Mouse (Mus musculus): ENCODE results near the gene Iscu. TPM values are rescaled to one million over a fixed set of nuclear protein-coding genes. Genes with fewer than 3 reads are reported as not detected.

Iscu gene
- total RNA-seq (2015; ENCODE audit: low replicate concordance), result 54.9 and 75.3 TPM in 2 replicates
- 36.4 and 52.0 TPM in 2 replicates for total RNA-seq (2017; ENCODE audit: low replicate concordance)

DNA sequence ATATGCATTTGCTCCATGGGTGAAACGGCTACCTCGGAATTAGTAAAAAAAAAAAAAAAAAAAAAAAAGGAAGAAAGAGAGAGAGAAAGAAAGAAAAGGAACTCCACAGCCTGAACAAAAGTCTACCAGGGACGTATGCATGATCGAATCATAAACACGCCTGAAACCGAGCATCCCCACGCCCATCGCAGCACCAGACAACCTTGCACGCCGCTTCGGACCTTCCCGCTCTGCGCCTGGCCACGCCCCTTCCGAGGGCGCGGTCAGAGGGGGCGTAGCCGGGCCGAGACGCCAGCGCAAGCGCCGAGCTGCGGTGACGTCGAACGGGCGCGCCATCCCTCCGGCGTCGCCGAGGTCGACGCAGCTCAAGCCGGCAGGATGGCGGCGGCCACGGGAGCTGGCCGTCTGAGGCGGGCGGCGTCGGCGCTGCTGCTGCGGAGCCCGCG is at the start of gene Iscu, which contains the start of gene Sart3:
Iscu (plus strand) TSS at position 299 of the 446 bp plus-strand sequence.
Sart3 (minus strand) TSS at position 61 of the 446 bp plus-strand sequence.
- ATAC-seq (replicated peaks; ENCODE audit: low FRiP score, poor library complexity, severe bottlenecking), result peak; percentile 80

DNA sequence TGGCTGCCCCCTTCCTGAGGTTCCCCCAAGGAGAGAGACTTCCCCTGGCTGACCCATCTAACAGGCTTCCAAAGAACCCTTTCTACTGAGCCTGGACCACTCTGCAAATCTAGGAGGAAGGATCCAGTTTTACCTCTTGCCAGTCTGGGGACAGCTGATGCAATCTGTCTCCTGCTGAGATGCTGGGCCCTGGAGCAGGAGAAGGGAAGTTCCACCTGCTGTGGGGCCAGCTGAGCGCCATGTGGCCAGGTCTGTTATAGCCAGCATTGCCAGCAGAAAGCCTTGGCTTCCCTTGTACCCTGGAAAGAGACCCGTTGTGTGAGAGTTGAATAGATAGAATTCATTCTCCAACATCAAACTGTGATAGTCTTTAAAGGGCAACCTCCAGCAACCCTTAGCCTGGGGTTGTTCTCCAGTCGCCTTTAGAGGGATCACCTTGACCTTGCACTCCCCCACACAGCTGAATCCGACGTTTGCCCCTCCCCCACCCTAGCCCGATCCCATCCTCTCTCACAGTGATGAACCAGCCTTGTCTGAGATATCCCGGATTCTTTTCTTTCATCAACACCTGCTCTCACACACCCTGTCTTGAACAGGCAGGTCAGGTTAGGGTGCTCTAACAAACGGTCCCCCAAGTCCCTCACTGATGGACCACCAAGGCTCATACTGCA is 48.8 kb upstream of the Iscu start:
- ATAC-seq (replicated peaks; ENCODE audit: low FRiP score, poor library complexity, severe bottlenecking), result no peak

DNA sequence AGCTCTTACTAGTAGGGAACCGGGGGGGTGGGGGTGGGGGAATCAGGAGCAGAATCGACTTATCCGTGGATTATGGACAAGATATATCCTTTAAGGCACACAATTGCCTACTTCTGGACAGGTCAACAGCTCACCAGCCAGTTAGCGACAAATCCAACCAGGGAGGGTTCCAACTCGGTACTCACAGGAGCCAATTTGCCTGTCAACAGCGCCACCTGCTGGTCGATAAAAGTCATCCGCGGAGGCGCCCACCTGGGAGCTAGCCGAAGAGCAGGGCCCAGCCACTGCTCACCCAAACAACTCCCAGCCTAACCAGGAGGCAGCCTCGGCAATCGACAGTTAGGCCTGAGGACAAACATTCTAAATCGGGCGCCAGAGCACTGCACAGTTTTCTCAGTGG is 48.1 kb upstream of the Iscu start, which contains the start of gene 1700069L16Rik:
1700069L16Rik (minus strand) TSS at position 327 of the 400 bp plus-strand sequence.
- peak; percentile 70 for ATAC-seq (replicated peaks; ENCODE audit: low FRiP score, poor library complexity, severe bottlenecking)

DNA sequence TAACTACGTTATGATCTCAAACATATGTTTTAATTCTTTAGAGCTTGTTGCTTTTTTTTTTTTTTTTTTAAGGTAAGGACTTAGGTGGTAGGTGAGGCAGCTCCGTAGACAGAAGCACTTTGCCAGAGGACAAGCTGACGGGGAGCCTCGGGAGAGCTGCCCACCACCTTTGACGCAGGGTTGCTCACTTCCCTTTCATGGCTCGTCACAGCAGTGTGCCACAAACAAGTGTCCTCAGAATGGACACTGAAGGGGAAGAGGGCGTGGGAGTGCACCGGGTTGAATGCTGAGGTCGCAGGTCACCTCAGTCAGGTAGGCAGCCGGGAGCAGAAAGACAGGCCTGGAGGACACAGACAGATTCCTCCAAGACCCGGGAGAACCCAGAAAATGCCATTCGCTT is 47.1 kb upstream of the Iscu start:
- no peak for ATAC-seq (replicated peaks; ENCODE audit: low FRiP score, poor library complexity, severe bottlenecking)

DNA sequence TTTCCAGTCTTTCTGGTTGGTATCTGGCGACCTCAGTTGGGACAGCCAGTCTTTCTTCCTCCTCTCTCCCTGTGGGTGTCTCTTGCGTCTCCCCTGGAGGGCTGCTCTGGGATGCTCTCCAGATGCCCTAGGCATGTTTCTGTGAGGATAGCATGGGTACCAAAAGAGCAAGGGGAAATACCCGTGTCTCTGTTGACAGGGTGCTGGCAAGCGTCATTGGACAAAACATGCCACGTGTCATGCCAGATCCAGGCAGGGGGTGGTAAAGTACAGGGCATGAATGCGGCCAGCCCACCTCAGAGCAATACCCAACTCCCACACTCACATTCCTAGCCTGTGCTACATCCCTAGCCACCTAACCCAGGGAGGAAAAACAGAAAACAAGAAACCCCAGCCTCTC is 45.9 kb upstream of the Iscu start:
- ATAC-seq (replicated peaks; ENCODE audit: low FRiP score, poor library complexity, severe bottlenecking), result no peak

DNA sequence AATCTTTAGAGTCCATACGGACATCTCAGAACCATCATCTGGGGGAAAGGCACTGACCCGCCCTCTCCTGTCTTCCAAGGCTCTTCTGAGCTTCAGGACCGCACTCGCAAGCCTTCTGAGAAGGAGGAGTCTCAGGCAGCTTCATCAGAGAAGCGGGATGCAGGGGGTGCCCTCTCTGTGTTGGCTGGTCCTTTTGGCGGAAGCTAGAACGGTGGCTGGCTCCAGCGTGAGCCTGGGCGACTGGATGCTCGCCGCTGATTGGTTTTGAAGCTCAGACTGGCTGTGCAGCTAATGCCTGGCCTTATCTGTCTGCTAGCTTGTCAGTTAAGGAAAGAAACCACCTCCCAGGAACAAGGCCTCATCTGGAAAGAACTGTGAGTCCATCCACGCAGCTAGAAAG is 45.3 kb upstream of the Iscu start:
- ATAC-seq (replicated peaks; ENCODE audit: low FRiP score, poor library complexity, severe bottlenecking), result no peak

DNA sequence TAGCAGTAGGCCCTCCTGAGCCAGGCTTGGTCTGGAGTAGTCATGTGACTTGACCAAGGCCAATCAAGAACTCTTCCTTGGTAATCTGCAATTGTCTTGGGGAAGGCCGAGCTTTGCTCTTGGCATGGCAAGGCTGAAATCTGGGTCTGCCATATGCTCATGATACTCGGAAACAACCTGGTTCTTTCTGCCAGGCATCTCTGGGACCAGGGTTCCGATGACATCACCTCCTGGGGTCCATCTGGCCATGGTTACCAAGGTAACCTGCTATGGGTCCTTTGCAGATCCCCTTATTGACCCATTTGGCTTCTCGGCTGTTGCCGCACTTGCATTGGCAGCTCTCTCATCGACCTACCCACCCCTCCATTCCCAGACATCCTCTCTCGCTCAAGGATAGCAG is 44.5 kb upstream of the Iscu start:
- ATAC-seq (replicated peaks; ENCODE audit: low FRiP score, poor library complexity, severe bottlenecking), result no peak

DNA sequence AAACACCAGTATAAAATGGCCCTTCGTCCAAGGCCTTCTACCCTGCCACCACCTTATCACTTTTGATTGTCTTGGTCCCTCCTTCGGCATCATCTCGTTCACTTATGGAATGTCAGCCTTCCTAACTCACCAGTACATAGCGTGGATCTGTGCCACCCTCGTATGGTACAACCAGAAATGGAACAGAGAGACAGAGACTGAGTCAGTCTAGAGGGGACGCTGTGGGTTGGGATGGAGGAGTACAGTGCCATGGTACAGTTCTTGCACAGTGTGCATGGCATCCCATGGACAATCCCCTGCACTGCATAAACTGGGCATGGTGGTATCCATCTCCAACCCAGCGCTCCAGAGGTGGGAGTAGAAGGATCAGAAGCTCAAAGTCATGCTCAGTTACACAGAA is 43.9 kb upstream of the Iscu start:
- no peak for ATAC-seq (replicated peaks; ENCODE audit: low FRiP score, poor library complexity, severe bottlenecking)

DNA sequence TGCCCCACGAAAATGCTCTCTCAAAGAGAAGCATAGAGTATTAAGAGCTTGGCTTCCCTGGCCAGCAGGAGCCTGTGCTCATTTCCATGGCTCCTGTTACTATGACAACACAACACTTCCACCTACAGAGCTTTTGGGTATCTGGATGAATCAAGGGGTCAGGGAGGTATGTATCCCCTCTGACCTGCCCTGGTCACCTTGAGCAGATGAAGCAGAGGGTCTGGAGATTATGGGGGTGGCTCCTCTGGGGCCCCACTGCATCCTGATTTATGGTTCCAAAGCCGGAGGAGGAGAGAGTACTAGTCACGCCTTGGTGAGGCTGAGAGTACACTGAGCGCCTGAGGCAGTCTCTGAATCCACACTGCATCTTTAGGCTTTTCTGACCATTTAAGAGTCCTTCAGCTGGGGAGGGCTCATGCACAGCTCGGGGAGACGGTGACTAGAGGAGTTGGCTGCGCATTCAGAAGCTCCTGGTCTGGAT is 41.9 kb upstream of the Iscu start:
- no peak for ATAC-seq (replicated peaks; ENCODE audit: low FRiP score, poor library complexity, severe bottlenecking)

DNA sequence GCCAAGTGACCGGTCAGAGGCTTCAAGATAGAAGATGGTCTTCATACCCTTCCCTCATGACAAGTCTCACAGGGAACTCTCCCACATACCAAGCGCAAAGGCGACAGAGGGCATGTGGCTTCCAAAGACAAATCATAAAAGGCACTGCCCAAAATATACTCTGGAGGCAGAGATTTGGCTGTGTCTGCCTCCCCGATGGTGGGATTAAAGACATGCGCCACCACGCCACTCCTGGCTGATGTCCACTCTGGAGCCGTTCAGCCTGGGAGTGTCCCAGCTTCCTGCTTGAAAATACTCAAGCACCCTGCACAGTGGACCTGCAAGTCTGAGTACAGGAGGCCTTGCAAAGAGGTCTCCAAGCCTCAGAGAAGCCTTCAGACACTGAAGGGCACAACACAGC is 41.4 kb upstream of the Iscu start:
- no peak for ATAC-seq (replicated peaks; ENCODE audit: low FRiP score, poor library complexity, severe bottlenecking)

DNA sequence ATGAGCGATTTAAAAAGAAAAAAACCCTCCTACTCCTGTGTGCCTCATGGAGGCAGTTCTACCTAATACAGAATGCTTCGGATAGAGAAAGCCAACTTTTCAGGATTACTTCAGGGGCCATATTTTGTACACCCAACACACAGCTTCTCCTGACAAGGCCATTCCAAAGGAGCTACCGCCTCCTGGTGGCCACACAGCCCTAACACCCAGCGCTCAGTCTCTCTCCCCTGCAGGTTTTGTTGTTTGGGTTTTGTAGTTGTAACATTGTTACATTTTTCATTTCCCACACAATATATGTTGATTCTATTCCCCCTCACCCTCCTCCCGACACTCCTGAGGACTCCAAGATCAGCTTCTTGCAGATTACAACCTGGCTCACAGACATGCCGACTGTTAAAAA is 40.4 kb upstream of the Iscu start:
- ATAC-seq (replicated peaks; ENCODE audit: low FRiP score, poor library complexity, severe bottlenecking), result no peak

DNA sequence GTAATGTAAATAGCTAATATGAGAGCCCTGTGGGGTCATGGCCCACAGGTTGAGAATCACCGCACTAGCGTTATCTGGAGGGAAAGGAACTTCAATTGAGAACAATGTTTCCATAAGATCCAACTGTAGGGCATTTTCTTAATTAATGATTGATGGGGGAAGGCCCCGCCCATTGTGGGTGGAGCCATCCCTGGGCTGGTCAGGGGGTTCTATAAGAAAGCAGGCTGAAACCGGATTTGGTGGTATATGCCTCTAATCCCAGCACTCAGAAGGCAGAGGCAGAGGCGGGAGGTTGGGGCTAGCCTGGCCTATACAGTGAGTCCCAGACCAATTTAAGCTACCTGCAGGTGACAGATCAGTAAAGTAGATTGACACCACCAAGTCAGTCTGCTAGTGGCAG is 38.2 kb upstream of the Iscu start:
- no peak for ATAC-seq (replicated peaks; ENCODE audit: low FRiP score, poor library complexity, severe bottlenecking)

DNA sequence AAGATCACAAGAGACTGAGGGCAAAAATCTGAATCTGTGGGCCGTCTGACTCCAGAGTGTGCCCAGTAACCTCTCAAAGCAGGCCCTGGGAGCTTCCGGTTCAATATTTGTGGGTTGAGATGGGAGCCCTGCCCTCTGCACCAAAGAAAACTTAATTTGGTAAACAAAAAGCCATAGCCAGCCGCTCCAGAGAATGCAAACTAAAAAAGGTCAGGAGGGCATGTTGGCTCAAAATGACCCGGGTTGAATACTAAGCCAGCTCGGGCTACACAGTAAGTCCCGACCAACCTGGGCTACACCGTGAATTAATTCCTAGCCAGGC is 37.6 kb upstream of the Iscu start:
- no peak for ATAC-seq (replicated peaks; ENCODE audit: low FRiP score, poor library complexity, severe bottlenecking)

DNA sequence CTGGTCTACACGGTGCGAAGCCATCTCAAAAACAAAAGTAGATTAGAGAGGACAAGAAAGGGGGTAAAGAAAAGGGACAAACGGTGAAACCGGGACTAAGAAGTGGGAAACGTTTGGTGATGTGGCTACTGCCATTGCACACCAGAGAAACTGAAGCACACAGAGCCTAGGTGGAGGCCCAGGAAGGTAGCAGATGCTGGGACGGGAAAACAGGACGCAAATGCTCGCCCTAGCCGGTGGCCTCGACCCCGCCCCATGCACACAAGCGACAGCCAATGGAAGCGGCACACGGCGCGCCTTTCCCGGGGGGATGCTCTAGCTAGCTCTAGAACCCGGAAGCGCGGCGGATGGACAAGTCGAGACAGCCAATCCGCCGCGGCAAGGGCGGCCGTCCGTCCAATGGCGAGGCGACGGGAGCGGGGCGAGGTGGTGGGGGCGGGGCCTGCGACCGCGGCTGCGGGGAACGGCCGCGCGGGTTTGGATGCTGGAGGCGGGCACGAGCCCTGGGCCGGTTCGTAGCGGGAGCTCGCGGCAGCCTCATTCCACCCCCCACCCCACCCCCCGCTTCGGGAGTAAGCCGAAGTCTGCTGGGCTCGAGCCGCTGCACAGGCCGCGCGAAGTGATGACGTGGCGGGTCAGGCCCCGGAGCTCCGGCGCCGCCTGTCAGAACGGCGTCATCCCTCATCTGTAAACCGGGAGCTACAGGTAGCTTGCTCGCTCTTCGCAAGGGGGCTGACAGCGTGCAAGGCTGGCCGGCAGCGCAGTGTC is 37.0 kb upstream of the Iscu start, which contains the start of gene Ficd:
Ficd (plus strand) TSS at position 459 of the 768 bp plus-strand sequence.
- ATAC-seq (replicated peaks; ENCODE audit: low FRiP score, poor library complexity, severe bottlenecking), result peak; percentile 98

DNA sequence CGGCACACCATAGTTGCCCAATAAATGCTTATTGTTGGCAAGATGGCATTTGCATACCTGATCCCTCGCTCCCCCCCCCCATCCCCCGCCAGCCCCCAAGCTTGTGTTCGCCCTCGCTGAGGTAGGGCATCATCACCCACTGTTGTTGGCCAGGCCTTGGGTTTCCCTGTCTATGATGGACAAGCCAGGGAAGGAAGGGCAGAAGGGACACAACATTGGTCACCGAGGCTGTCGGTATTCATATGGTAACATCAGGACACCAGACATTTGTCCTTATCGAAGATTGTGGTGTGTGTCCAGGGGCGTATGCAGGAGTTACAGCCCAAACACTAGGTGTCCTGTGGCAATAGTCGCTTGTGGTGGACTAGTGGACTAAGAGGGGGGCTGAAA is 36.4 kb upstream of the Iscu start:
- no peak for ATAC-seq (replicated peaks; ENCODE audit: low FRiP score, poor library complexity, severe bottlenecking)

DNA sequence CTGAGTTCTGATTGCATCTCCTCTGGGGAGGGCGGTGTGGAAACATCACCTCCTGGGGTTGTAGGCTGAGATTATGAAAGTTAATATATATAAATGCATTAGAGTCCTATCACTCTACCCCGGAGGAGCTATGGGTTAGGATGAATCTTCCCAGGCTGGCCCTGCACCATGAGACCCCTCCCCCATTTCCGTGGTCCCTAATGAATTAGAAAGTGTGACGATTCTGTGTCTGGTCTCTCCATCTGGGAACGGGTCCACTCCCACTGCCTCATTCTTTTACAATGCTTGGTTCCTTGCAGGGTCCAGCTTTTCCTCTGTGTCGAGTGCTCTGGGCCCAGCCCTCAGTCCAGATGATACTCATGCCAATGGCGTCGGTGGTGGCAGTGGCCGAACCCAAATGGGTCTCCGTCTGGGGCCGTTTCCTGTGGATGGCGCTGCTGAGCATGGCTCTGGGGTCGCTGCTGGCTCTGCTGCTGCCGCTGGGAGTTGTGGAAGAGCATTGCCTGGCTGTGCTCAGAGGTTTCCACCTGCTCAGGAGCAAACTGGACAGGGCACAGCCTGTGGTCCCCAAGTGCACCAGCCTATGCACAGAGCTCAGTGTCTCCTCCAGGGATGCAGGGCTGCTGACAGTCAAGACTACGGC is 35.9 kb upstream of the Iscu start:
- no peak for ATAC-seq (replicated peaks; ENCODE audit: low FRiP score, poor library complexity, severe bottlenecking)

DNA sequence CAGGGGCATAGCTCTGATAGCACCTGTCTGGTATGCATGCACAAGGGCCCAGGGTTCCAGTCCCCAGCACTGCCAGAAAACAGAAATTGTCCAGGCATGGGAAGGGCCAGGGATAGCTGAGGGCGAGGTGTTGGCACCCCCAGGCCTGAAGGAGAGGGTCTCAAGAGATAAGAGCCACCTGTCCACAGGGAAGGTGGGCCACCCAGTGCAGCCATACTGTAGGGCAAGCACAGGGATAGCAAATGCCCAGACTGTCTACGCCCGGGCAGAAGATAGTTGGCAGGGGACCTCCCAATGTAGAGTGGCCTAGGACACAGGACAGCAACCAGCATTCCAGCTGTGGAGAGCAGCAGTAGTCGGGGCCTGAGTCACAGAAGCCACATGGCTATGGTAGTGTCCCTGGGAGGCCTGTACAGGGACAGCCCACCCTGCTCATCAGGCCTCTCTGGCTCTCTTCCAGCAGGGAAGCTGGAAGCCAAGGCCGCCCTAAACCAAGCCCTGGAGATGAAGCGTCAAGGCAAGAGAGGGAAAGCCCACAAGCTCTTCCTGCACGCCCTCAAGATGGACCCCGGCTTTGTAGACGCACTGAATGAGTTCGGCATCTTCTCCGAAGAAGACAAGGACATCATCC is 34.8 kb upstream of the Iscu start:
- no peak for ATAC-seq (replicated peaks; ENCODE audit: low FRiP score, poor library complexity, severe bottlenecking)

DNA sequence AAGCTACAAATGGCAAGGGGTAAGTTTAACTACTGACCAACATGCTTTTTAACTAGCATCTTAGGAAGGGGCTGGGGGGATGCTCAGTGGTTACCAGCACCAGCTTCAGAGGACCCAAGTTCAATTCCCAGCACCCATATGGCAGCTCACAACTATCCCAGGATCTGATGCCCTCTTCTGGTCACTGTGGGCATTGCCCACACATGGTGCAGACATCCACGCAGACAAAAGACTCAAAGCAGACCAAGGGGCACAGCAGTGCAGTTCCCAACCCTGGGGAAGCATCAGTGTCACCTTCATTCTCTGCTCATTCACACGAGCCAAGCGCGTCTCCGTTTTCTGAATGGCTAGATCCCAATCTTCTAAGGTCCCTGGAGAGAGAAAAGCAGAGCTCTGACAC is 24.9 kb upstream of the Iscu start:
- ATAC-seq (replicated peaks; ENCODE audit: low FRiP score, poor library complexity, severe bottlenecking), result no peak

DNA sequence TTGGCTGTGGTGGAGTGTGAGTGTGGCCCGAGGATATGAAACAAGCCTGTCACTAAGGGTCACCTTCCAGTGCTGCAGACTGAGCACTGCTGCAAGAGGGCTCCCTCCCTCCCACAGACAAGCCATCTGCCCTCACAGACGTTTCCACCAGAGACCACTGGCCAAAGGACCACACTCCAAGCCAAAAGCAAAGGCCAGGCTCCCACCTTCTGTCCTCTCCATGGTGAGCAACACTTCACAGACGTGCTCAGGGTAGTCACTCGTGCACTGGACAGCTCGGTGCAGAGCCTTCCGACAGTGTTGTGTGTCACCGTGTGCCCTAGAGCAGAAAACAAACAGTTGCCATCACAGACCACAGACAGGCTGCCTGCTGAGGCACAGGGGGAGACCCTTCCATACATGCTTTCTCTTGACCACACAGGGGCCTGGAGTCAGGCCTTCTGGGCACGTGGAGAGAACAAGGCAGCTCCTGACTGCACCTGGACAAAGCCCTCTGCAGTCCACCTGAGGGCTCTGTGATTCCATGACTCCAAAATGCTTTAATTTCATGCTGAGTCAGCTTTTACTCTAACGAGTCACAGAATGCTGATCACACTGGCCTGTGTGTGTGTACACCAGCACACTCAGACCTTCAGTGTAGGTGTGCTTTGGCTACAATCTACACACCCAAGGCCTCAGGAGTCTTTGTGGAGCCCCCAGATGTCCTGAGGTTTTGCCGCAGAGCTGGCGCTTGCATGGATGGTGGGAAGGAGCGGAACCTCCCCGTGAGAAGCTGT is 23.8 kb upstream of the Iscu start:
- no peak for ATAC-seq (replicated peaks; ENCODE audit: low FRiP score, poor library complexity, severe bottlenecking)
